ENCODE assay signal across 27 mouse cellular contexts in the genomic region with DNA sequence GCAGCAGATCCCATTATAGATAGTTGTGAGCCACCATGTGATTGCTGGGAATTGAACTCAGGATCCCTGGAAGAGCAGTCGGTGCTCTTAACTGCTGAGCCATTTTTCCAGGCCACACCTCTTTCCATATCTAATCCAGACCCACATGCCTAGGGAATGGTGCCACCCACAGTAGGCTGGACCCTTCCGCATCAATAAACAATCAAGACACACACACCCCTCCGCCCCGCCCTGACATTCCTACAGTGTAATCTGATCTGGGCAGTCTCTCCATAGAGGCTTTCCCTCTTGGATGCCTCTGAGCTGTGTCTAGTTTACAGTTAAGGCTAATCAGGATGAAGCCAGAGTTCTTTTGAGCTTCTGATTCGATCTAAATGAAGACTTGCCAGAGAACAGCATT.
DNase-seq lines count a peak whose midpoint lies in the region; ATAC-seq lines count a peak whose summit lies in the region.
"Had no signal": no experiment of that assay in that cellular context is flagged by ENCODE, and none has a peak within 500 bp of the region (broad histone marks: within the 10 kb centered on the region; RNA-seq: fewer than 3 reads in every experiment).

No protein-coding gene starts in this region.

- H3K9me3 ChIP-seq in kidney, embryonic 16.5 days (ENCODE audit: low read length) = peaks cover 9% of the 10 kb centered on the region; the same call in 1 of the 2 replicates
- H3K9me3 ChIP-seq in embryonic facial prominence, embryonic 10.5 days = peaks cover 6% of the 10 kb centered on the region; the same call in 1 of the 2 replicates
- H3K9me3 ChIP-seq: embryonic facial prominence, embryonic 13.5 days; forebrain, embryonic 15.5 days; hindbrain, embryonic 12.5 days; hindbrain, embryonic 15.5 days had no signal

- 67% methylated on average over 5 of the region's 5 CpGs for WGBS in kidney, embryonic 16.5 days
- 73% methylated on average over 5 of the region's 5 CpGs for WGBS in embryonic facial prominence, embryonic 10.5 days

- no peak overlapping the region for H3K27ac ChIP-seq in kidney, embryonic 16.5 days (ENCODE audit: low read length)
- H3K27ac ChIP-seq in embryonic facial prominence, embryonic 10.5 days (replicated peaks) = no peak overlapping the region
- H3K27ac ChIP-seq: embryonic facial prominence, embryonic 13.5 days; forebrain, embryonic 12.5 days; forebrain, embryonic 15.5 days; heart, adult 2 months; hindbrain, embryonic 12.5 days; hindbrain, embryonic 15.5 days had no signal

- no peak for DNase-seq in kidney, postnatal 10 days
- DNase-seq in ES-CJ7 (ENCODE audit: low read depth, low spot score) = peak; percentile 84
- DNase-seq in R1 (ENCODE audit: low read depth, low spot score) = peak; percentile 96
- peak; percentile 39 for DNase-seq in embryonic facial prominence, embryonic 10.5 days (ENCODE audit: low spot score)
- no peak for DNase-seq in frontal cortex, postnatal 36 days (ENCODE audit: low spot score in 2 of 2)
- DNase-seq in layer of hippocampus, adult 9-10 months (ENCODE audit: low spot score) = no peak
- DNase-seq: adrenal gland, adult 8-10 months; adrenal gland, postnatal 25 days; B cell, adult 2 months; cerebellum, adult 11-12 months; cerebellum, adult 8-10 months; cerebellum, postnatal 10 days; cerebellum, postnatal 36 days; gastrocnemius, postnatal 10 days; gastrocnemius, postnatal 36 days; heart, adult 2 months; kidney, adult 11 months had no signal

- H3K4me3 ChIP-seq in kidney, embryonic 16.5 days (ENCODE audit: low read length) = no peak overlapping the region
- no peak overlapping the region for H3K4me3 ChIP-seq in embryonic facial prominence, embryonic 10.5 days
- H3K4me3 ChIP-seq: embryonic facial prominence, embryonic 13.5 days; erythroblast, embryonic 14.5 days; forebrain, embryonic 12.5 days; forebrain, embryonic 15.5 days; heart, adult 2 months; hindbrain, embryonic 12.5 days; hindbrain, embryonic 15.5 days had no signal

- no peak overlapping the region for H3K4me2 ChIP-seq in kidney, embryonic 16.5 days (replicated peaks; ENCODE audit: low read depth, low read length)
- H3K4me2 ChIP-seq: embryonic facial prominence, embryonic 13.5 days; forebrain, embryonic 12.5 days; forebrain, embryonic 15.5 days; heart, embryonic 11.5 days; hindbrain, embryonic 12.5 days; hindbrain, embryonic 15.5 days had no signal

- H3K9ac ChIP-seq in kidney, embryonic 16.5 days (replicated peaks; ENCODE audit: low read length) = no peak overlapping the region
- H3K9ac ChIP-seq: embryonic facial prominence, embryonic 13.5 days; forebrain, embryonic 12.5 days; forebrain, embryonic 15.5 days; hindbrain, embryonic 12.5 days; hindbrain, embryonic 15.5 days had no signal

- H3K27me3 ChIP-seq in kidney, embryonic 16.5 days (ENCODE audit: insufficient read depth, low read length) = no peaks in the 10 kb centered on the region
- H3K27me3 ChIP-seq in embryonic facial prominence, embryonic 10.5 days (replicated peaks; ENCODE audit: low read depth, poor library complexity, severe bottlenecking) = no peaks in the 10 kb centered on the region
- H3K27me3 ChIP-seq: CH12.LX; hindbrain, embryonic 15.5 days had no signal

- peaks cover 4% of the 10 kb centered on the region; the same call in 1 of the 2 replicates for H3K4me1 ChIP-seq in kidney, embryonic 16.5 days (ENCODE audit: insufficient read depth, low read length)
- H3K4me1 ChIP-seq in embryonic facial prominence, embryonic 10.5 days = peaks cover 44% of the 10 kb centered on the region

- no peaks in the 10 kb centered on the region for H3K36me3 ChIP-seq in kidney, embryonic 16.5 days (ENCODE audit: insufficient read depth, low read length)
- H3K36me3 ChIP-seq in embryonic facial prominence, embryonic 10.5 days (replicated peaks) = no peaks in the 10 kb centered on the region
- H3K36me3 ChIP-seq: embryonic facial prominence, embryonic 13.5 days; forebrain, embryonic 12.5 days; forebrain, embryonic 15.5 days; G1E; hindbrain, embryonic 12.5 days; hindbrain, embryonic 15.5 days had no signal

- ATAC-seq in kidney, embryonic 16.5 days (ENCODE audit: low FRiP score, low TSS enrichment) = peak; percentile 50; the same call in 1 of the 2 replicates
- ATAC-seq: forebrain, embryonic 15.5 days had no signal

Comparison
In these comparisons a context has a peak if more than half of its experiments do, and no peak if none do; other contexts are left out.
1. DNase-seq: peak in ES-CJ7 (single experiment), R1 (single experiment) and embryonic facial prominence, embryonic 10.5 days (single experiment); none in kidney, postnatal 10 days (single experiment), frontal cortex, postnatal 36 days (0 of 2) and layer of hippocampus, adult 9-10 months (single experiment).